Mouse (Mus musculus) spleen, adult 2 months (tissue): Measurements from ENCODE around the gene H2-Q10.
"Not testable (repeated sequence)": the region's sequence is repeated elsewhere in the genome, so short reads cannot be mapped to it uniquely, and the experiment has no call there.

Experiments used
- CTCF ChIP-seq: fragments of 200-500 bp; IDR thresholded peaks from 2 replicates; pipeline ENCODE4 v1.5.1; 2011; ENCODE audit warnings: mild to moderate bottlenecking, inconsistent platforms; ENCODE audit not compliant: insufficient read depth, insufficient read length, insufficient replicate concordance; ENCODE audit errors: extremely low read depth
- POLR2A ChIP-seq: fragments of 200-500 bp; IDR thresholded peaks from 2 replicates; pipeline ENCODE4 v1.6.1; 2011; ENCODE audit warnings: low read depth, low read length, inconsistent platforms

DNA sequence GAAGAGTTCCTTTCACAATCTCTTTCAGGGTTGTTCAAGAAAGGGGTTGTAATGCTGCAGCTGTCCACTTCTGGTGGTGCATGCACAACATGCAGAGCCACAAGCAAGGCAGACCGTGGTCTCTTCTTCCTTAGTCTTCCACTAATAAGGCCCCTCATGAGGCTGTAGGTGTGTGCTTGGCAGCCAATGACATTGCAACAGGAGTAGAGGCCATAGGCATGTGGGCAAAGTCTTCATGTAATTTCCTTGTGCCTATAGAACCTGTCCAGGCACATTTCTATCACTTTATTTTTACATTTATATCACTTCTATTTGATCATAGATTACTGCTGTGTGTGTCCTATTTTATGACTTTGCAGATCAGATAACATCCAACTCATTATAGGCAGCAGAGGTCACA lies 11.6 kb upstream of the H2-Q10 start:
- not testable (repeated sequence) for TF ChIP-seq CTCF, POLR2A
